Mouse (Mus musculus) thymus, adult 2 months (tissue): ENCODE measurements around the gene Olfr1055.

Source experiments
- CTCF ChIP-seq: fragments of 200-500 bp; IDR thresholded peaks from 2 replicates; pipeline ENCODE4 v1.5.1; 2012; ENCODE audit warnings: mild to moderate bottlenecking, control low read depth, low read length, moderate library complexity, borderline replicate concordance; ENCODE audit not compliant: control insufficient read depth, poor library complexity, insufficient read depth; ENCODE audit errors: extremely low read depth
- POLR2A ChIP-seq: fragments of 200-500 bp; IDR thresholded peaks from 2 replicates; pipeline ENCODE4 v1.6.1; 2012; ENCODE audit warnings: mild to moderate bottlenecking, low read length, control low read depth, moderate library complexity; ENCODE audit not compliant: control insufficient read depth, poor library complexity, insufficient read depth; ENCODE audit errors: extremely low read depth

DNA sequence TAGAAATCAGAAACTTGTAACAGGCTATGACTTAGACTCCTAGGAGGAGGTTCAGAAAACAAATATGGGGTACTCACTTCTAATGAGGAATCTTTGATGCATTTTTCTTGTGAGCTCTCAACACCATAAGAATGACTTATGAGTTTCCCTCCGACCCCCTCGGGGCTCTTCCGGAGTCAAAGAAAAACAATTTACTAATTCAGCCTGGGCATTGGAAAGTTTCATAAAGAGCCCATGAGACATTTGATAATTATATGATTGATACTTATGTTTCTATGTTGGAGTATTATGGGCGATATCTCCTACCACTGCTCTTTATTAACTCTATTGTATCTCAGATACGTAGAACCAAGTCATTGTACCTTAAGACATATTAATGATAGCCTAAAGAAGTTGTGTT is at the start of gene Olfr1055:
- no peak for TF ChIP-seq CTCF
- TF ChIP-seq POLR2A: no peak
